Mouse (Mus musculus) embryo, embryonic 10 days (tissue): ENCODE data around the gene Ganc.
A peak's percentile ranks its signal among the peaks of the same experiment; 100 is the strongest.

ENCODE experiments used
- DNase-seq: peaks from one replicate; pipeline ENCODE4 v3.0.0-alpha.2; 2015; ENCODE audit warnings: low spot score

Ganc gene

GRCm38 (mm10) chr2:120450724-120451123 lies 47.0 kb downstream of the Ganc start:
- DNase-seq, result no peak

- DNase-seq, result no peak
These were observed 48.9 kb downstream of the Ganc start for GRCm38 (mm10) chr2:120452600-120452999.

- DNase-seq, result no peak
These were observed 51.3 kb downstream of the Ganc start for GRCm38 (mm10) chr2:120454987-120455386.

GRCm38 (mm10) chr2:120455719-120456118 lies 52.0 kb downstream of the Ganc start, which contains the start of gene Capn3:
Gene Capn3, plus strand, starts transcription at chr2:120456019.
- DNase-seq, result no peak

GRCm38 (mm10) chr2:120460216-120460615 lies 56.5 kb downstream of the Ganc start:
- DNase-seq, result no peak

- no peak for DNase-seq
These were observed 59.6 kb downstream of the Ganc start for GRCm38 (mm10) chr2:120463328-120463727.

- no peak for DNase-seq
These were observed 60.4 kb downstream of the Ganc start for GRCm38 (mm10) chr2:120464091-120464490.

- DNase-seq, result no peak
These were observed 61.2 kb downstream of the Ganc start for GRCm38 (mm10) chr2:120464732-120465396.

- DNase-seq, result no peak
These were observed 61.7 kb downstream of the Ganc start for GRCm38 (mm10) chr2:120465397-120465785.

GRCm38 (mm10) chr2:120468011-120468410 lies 64.3 kb downstream of the Ganc start:
- DNase-seq, result no peak

GRCm38 (mm10) chr2:120469220-120469619 lies 65.5 kb downstream of the Ganc start:
- no peak for DNase-seq

GRCm38 (mm10) chr2:120469715-120470114 lies 66.0 kb downstream of the Ganc start:
- DNase-seq, result no peak

GRCm38 (mm10) chr2:120470856-120471255 lies 67.2 kb downstream of the Ganc start:
- no peak for DNase-seq

GRCm38 (mm10) chr2:120476277-120477087 lies 72.8 kb downstream of the Ganc start:
- DNase-seq, result no peak

GRCm38 (mm10) chr2:120478600-120478999 lies 74.9 kb downstream of the Ganc start:
- DNase-seq, result peak; percentile 81

GRCm38 (mm10) chr2:120481921-120482320 lies 78.2 kb downstream of the Ganc start:
- no peak for DNase-seq

- no peak for DNase-seq
These were observed 79.1 kb downstream of the Ganc start for GRCm38 (mm10) chr2:120482506-120483389.

- no peak for DNase-seq
These were observed 80.5 kb downstream of the Ganc start for GRCm38 (mm10) chr2:120484241-120484640.

GRCm38 (mm10) chr2:120493254-120493653 lies 89.6 kb downstream of the Ganc start:
- DNase-seq, result no peak

GRCm38 (mm10) chr2:120496511-120496910 lies 92.8 kb downstream of the Ganc start:
- DNase-seq, result no peak

GRCm38 (mm10) chr2:120499971-120500471 lies 96.3 kb downstream of the Ganc start:
- DNase-seq, result no peak
